Mouse (Mus musculus): ENCODE measurements around the gene Rtn3.

Gene Rtn3

GRCm38 (mm10) chr19:7377639-7378038 lies 105.4 kb downstream of the Rtn3 start:
- no peak for DNase-seq

Measured in kidney, postnatal 25 days (tissue).